Mouse (Mus musculus) CD4-positive, CD25-positive, alpha-beta regulatory T cell (primary cell): ENCODE data around the gene Fam209. TPM values are rescaled to one million over a fixed set of nuclear protein-coding genes. Genes with fewer than 3 reads are reported as not detected.

Experiments used
- polyA plus RNA-seq: library from polyadenylated mRNA; unstranded; fragments of 100-300 nt; shearing (Covaris generic); gene quantifications from one replicate; pipeline ENCODE4 v1.2.1, GENCODE M21; 2017

The Fam209 gene
- polyA plus RNA-seq: 1.5 TPM

GRCm38 (mm10) chr2:172472318-172472717 is at the start of gene Fam209:
Fam209 (plus strand) TSS chr2:172472520.

GRCm38 (mm10) chr2:172439843-172440639 is 32.3 kb upstream of the Fam209 start, which contains the start of gene Rtf2:
Rtf2 (plus strand) TSS chr2:172440556.

GRCm38 (mm10) chr2:172458496-172458895 is 13.8 kb upstream of the Fam209 start, which contains the start of gene Gcnt7:
Gcnt7 (minus strand) TSS chr2:172458596.

Other genes with a start within 250 kb of the Fam209 start
- not detected for gene Mc3r, start 224.0 kb upstream of the Fam209 start, polyA plus RNA-seq
- 17.4 TPM for gene Fam210b, start 127.0 kb upstream of the Fam209 start, polyA plus RNA-seq
- 4.3 TPM for gene Aurka, start 102.0 kb upstream of the Fam209 start, polyA plus RNA-seq
- 33.3 TPM for gene Cstf1, start 101.8 kb upstream of the Fam209 start, polyA plus RNA-seq
- gene Cass4, start 78.7 kb upstream of the Fam209 start, polyA plus RNA-seq: 3.7 TPM
- gene Rtf2, start 32.0 kb upstream of the Fam209 start, polyA plus RNA-seq: 122 TPM
- gene Gcnt7, start 13.9 kb upstream of the Fam209 start, polyA plus RNA-seq: 4.2 TPM
- 0.08 TPM for gene Tfap2c, start 77.1 kb downstream of the Fam209 start, polyA plus RNA-seq